Mouse (Mus musculus) intestine, postnatal 0 days (tissue): Measurements from ENCODE around the gene Cdk17. TPM values are rescaled to one million over a fixed set of nuclear protein-coding genes. Genes with fewer than 3 reads are reported as not detected.

ENCODE experiments used
- ATAC-seq: fragments of 200-750 bp; cut with Nextera tagmentation; 2 replicates; pipeline ENCODE4 v1.8.0; 2017; ENCODE audit warnings: mild to moderate bottlenecking, moderate TSS enrichment, moderate library complexity
- H3K27ac ChIP-seq: fragments of 300-500 bp; sonication (generic); 2 replicates; pipeline ENCODE4 v1.5.1; 2014; ENCODE audit warnings: mild to moderate bottlenecking, low read depth, low read length, moderate library complexity
- H3K27me3 ChIP-seq: fragments of 300-500 bp; sonication (generic); replicated peaks from 2 replicates; pipeline ENCODE4 v1.6.1; 2014; ENCODE audit warnings: low read length, mixed read lengths; ENCODE audit not compliant: control insufficient read depth, insufficient read depth
- H3K36me3 ChIP-seq: fragments of 300-500 bp; sonication (generic); 2 replicates; pipeline ENCODE4 v1.6.1; 2014; ENCODE audit warnings: mild to moderate bottlenecking, moderate library complexity; ENCODE audit not compliant: control insufficient read depth, insufficient read depth
- H3K4me1 ChIP-seq: fragments of 300-500 bp; sonication (generic); replicated peaks from 2 replicates; pipeline ENCODE4 v1.6.1; 2014; ENCODE audit warnings: antibody characterized with exemption, low read length, mixed read lengths; ENCODE audit not compliant: control insufficient read depth, insufficient read depth
- H3K4me2 ChIP-seq: fragments of 300-500 bp; sonication (generic); replicated peaks from 2 replicates; pipeline ENCODE4 v1.6.1; 2014; ENCODE audit warnings: low read depth, mild to moderate bottlenecking, moderate library complexity
- H3K4me3 ChIP-seq: fragments of 300-500 bp; sonication (generic); 2 replicates; pipeline ENCODE4 v1.5.1; 2014; ENCODE audit warnings: low read depth, low read length
- H3K9ac ChIP-seq: fragments of 300-500 bp; sonication (generic); 2 replicates; pipeline ENCODE4 v1.6.1; 2014; ENCODE audit warnings: mild to moderate bottlenecking, low read depth, low read length
- H3K9me3 ChIP-seq: fragments of 300-500 bp; sonication (generic); 2 replicates; pipeline ENCODE4 v1.6.1; 2016; ENCODE audit warnings: mixed run types; ENCODE audit not compliant: control insufficient read depth
- CTCF ChIP-seq: sonication (generic); IDR thresholded peaks from 2 replicates; pipeline ENCODE4 v1.5.1; 2016; ENCODE audit warnings: low read depth, mild to moderate bottlenecking, control low read depth, antibody characterized with exemption, moderate library complexity
- WGBS: fragments of 180-500 bp; shearing (Covaris S2); extraction: QIAGEN DNeasy Blood & Tissue Kit; methylation state at CpG from one replicate; pipeline ENCODE4 v1.1.7; 2014; 5-methylcytosine and 5-hydroxymethylcytosine counted together
- polyA plus RNA-seq: library from polyadenylated mRNA; unstranded; fragments of >200 nt; fragmentation: Nextera tagmentation; extraction: Ambion mirVana; gene quantifications from 2 replicates; pipeline ENCODE4 v1.2.1, GENCODE M21; 2015

The Cdk17 gene
- 8.2 and 8.9 TPM in 2 replicates for polyA plus RNA-seq

GRCm38 (mm10) chr10:93160807-93161510, at the start of gene Cdk17:
Cdk17 (plus strand) TSS chr10:93160875.
- Histone ChIP-seq H3K4me1 (no peaks in the 10 kb centered on the region), H3K4me3 (peak within 1 kb of the TSS; percentile 95), H3K27ac (peak within 1 kb of the TSS; percentile 97), H3K36me3 (no peaks in the 10 kb centered on the region), H3K4me2 (peak within 1 kb of the TSS; percentile 95), H3K9me3 (no peaks in the 10 kb centered on the region), H3K9ac (peak within 1 kb of the TSS; percentile 95), H3K27me3 (no peaks in the 10 kb centered on the region)
- peak; percentile 75 for ATAC-seq
- WGBS: under 1% methylated on average over 88 of the region's 97 CpGs
- TF ChIP-seq CTCF: no peak

- H3K4me1 ChIP-seq: no peaks in the 10 kb centered on the region
- no peaks in the 10 kb centered on the region for H3K9me3 ChIP-seq
- no peak overlapping the region for H3K27ac ChIP-seq
- H3K9ac ChIP-seq: no peak overlapping the region
- ATAC-seq: no peak
- H3K36me3 ChIP-seq: no peaks in the 10 kb centered on the region
- H3K27me3 ChIP-seq: no peaks in the 10 kb centered on the region
- no peak for TF ChIP-seq CTCF
- H3K4me2 ChIP-seq: no peak overlapping the region
- H3K4me3 ChIP-seq: no peak overlapping the region
- WGBS: 69% methylated on average over 8 of the region's 8 CpGs
Observed at GRCm38 (mm10) chr10:93111412-93111811, 49.3 kb upstream of the Cdk17 start.

- Histone ChIP-seq H3K4me3 (no peak overlapping the region), H3K27me3 (no peaks in the 10 kb centered on the region), H3K36me3 (no peaks in the 10 kb centered on the region), H3K9me3 (no peaks in the 10 kb centered on the region), H3K27ac (no peak overlapping the region), H3K4me2 (no peak overlapping the region), H3K9ac (no peak overlapping the region), H3K4me1 (no peaks in the 10 kb centered on the region)
- ATAC-seq: no peak
- 91% methylated on average over 6 of the region's 6 CpGs for WGBS
- no peak for TF ChIP-seq CTCF
Observed at GRCm38 (mm10) chr10:93112021-93112420, 48.7 kb upstream of the Cdk17 start.

GRCm38 (mm10) chr10:93113968-93114367, 46.7 kb upstream of the Cdk17 start:
- no peak for ATAC-seq

GRCm38 (mm10) chr10:93114782-93115181, 45.9 kb upstream of the Cdk17 start:
- TF ChIP-seq CTCF: no peak
- H3K4me1 ChIP-seq: no peaks in the 10 kb centered on the region

More at GRCm38 (mm10) chr10:93113968-93114367, 46.7 kb upstream of the Cdk17 start:
- H3K36me3 ChIP-seq: no peaks in the 10 kb centered on the region
- TF ChIP-seq CTCF: no peak
- H3K4me3 ChIP-seq: no peak overlapping the region
- no peaks in the 10 kb centered on the region for H3K27me3 ChIP-seq
- no peak overlapping the region for H3K27ac ChIP-seq
- no peak overlapping the region for H3K4me2 ChIP-seq
- H3K9ac ChIP-seq: no peak overlapping the region
- no peaks in the 10 kb centered on the region for H3K9me3 ChIP-seq
- no peaks in the 10 kb centered on the region for H3K4me1 ChIP-seq
- WGBS: 68% methylated on average over 8 of the region's 8 CpGs

GRCm38 (mm10) chr10:93115743-93116142, 44.9 kb upstream of the Cdk17 start:
- 88% methylated on average over 1 of the region's 1 CpGs for WGBS
- no peaks in the 10 kb centered on the region for H3K9me3 ChIP-seq
- H3K27me3 ChIP-seq: no peaks in the 10 kb centered on the region
- no peak overlapping the region for H3K4me2 ChIP-seq
- no peak for TF ChIP-seq CTCF
- no peak for ATAC-seq
- H3K36me3 ChIP-seq: no peaks in the 10 kb centered on the region
- no peak overlapping the region for H3K27ac ChIP-seq
- H3K4me1 ChIP-seq: no peaks in the 10 kb centered on the region
- H3K9ac ChIP-seq: no peak overlapping the region
- no peak overlapping the region for H3K4me3 ChIP-seq

More at GRCm38 (mm10) chr10:93114782-93115181, 45.9 kb upstream of the Cdk17 start:
- Histone ChIP-seq H3K9ac (no peak overlapping the region), H3K36me3 (no peaks in the 10 kb centered on the region), H3K27me3 (no peaks in the 10 kb centered on the region), H3K9me3 (no peaks in the 10 kb centered on the region), H3K4me3 (no peak overlapping the region), H3K4me2 (no peak overlapping the region), H3K27ac (no peak overlapping the region)
- no peak for ATAC-seq
- WGBS: 71% methylated on average over 1 of the region's 1 CpGs
